Mouse (Mus musculus) MEL (cell line): ENCODE measurements around the gene Ttc21b. TPM values are rescaled to one million over a fixed set of nuclear protein-coding genes. Genes with fewer than 3 reads are reported as not detected.
"Not testable (repeated sequence)": the region's sequence is repeated elsewhere in the genome, so short reads cannot be mapped to it uniquely, and the experiment has no call there.

Experiments
- DNase-seq: peaks from one replicate; pipeline ENCODE4 v3.0.0; 2011; ENCODE audit warnings: low read depth, low spot score
- H3K27ac ChIP-seq: 2 replicates; pipeline ENCODE4 v1.5.1; 2012; ENCODE audit warnings: low read depth, mild to moderate bottlenecking, control low read depth, low read length, moderate library complexity; ENCODE audit not compliant: control insufficient read depth
- H3K27me3 ChIP-seq, 2 experiments: fragments of 150-350 bp in 1 of 2; sonication (generic) in 1 of 2; 2 replicates each; pipeline ENCODE4 v1.6.1; 2012; ENCODE audit warnings: low read length in 2 of 2, mild to moderate bottlenecking in 2 of 2, improper control_type of control experiment in 1 of 2, moderate library complexity in 1 of 2; ENCODE audit not compliant: insufficient read depth in 2 of 2, control insufficient read depth in 1 of 2
- H3K36me3 ChIP-seq, 2 experiments: 2 replicates each; pipeline ENCODE4 v1.6.1; 2012 to 2014; ENCODE audit warnings: low read length in 2 of 2, improper control_type of control experiment in 1 of 2, inconsistent platforms in 1 of 2, mild to moderate bottlenecking in 1 of 2; ENCODE audit not compliant: insufficient read depth in 2 of 2, control insufficient read depth in 1 of 2
- H3K4me1 ChIP-seq, 2 experiments: fragments of 150-350 bp in 1 of 2; sonication (generic) in 1 of 2; 2 replicates each; pipeline ENCODE4 v1.6.1; 2012; ENCODE audit warnings: low read length in 2 of 2, improper control_type of control experiment in 1 of 2, mild to moderate bottlenecking in 1 of 2; ENCODE audit not compliant: insufficient read depth in 2 of 2, control insufficient read depth in 1 of 2
- H3K4me3 ChIP-seq, 2 experiments: fragments of 150-350 bp in 1 of 2; sonication (generic) in 1 of 2; 2 replicates each; pipeline ENCODE4 v1.5.1; 2012; ENCODE audit warnings: low read depth in 2 of 2, low read length in 2 of 2, mild to moderate bottlenecking in 2 of 2, moderate library complexity in 2 of 2, control low read depth in 1 of 2, improper control_type of control experiment in 1 of 2; ENCODE audit not compliant: control insufficient read depth in 1 of 2, insufficient read depth in 1 of 2
- H3K79me2 ChIP-seq: 2 replicates; pipeline ENCODE4 v1.6.1; 2012; ENCODE audit warnings: mild to moderate bottlenecking, low read length, moderate library complexity; ENCODE audit not compliant: control insufficient read depth, poor library complexity, insufficient read depth
- H3K9ac ChIP-seq: 2 replicates; pipeline ENCODE4 v1.6.1; 2012; ENCODE audit warnings: low read depth, mild to moderate bottlenecking, control low read depth, low read length, moderate library complexity; ENCODE audit not compliant: control insufficient read depth, poor library complexity, severe bottlenecking
- H3K9me3 ChIP-seq: fragments of 150-350 bp; sonication (generic); replicated peaks from 2 replicates; pipeline ENCODE4 v1.6.1; 2012; ENCODE audit warnings: mild to moderate bottlenecking, low read length, improper control_type of control experiment, moderate library complexity; ENCODE audit not compliant: insufficient read depth
- E2F4 ChIP-seq: IDR thresholded peaks from 2 replicates; pipeline ENCODE4 v1.6.1; 2011; ENCODE audit warnings: low read depth, low read length, improper control_type of control experiment, borderline replicate concordance
- ETS1 ChIP-seq: IDR thresholded peaks from 2 replicates; pipeline ENCODE4 v1.6.1; 2012; ENCODE audit warnings: low read depth, mild to moderate bottlenecking, inconsistent platforms, low read length, improper control_type of control experiment, moderate library complexity
- GABPA ChIP-seq: IDR thresholded peaks from 2 replicates; pipeline ENCODE4 v1.6.1; 2012; ENCODE audit warnings: low read depth, mild to moderate bottlenecking, inconsistent platforms, low read length, improper control_type of control experiment, moderate library complexity
- MEF2A ChIP-seq: IDR thresholded peaks from 2 replicates; pipeline ENCODE4 v1.6.1; 2014; ENCODE audit warnings: low read depth, mild to moderate bottlenecking, inconsistent platforms, low read length, improper control_type of control experiment; ENCODE audit not compliant: poor library complexity, insufficient replicate concordance, severe bottlenecking; ENCODE audit errors: extremely low read depth
- MXI1 ChIP-seq: IDR thresholded peaks from 2 replicates; pipeline ENCODE4 v1.6.1; 2011; ENCODE audit warnings: mild to moderate bottlenecking, low read depth, low read length, improper control_type of control experiment
- MYB ChIP-seq: IDR thresholded peaks from 2 replicates; pipeline ENCODE4 v1.6.1; 2011; ENCODE audit warnings: mild to moderate bottlenecking, low read depth, low read length, improper control_type of control experiment
- MYC ChIP-seq: IDR thresholded peaks from 2 replicates; pipeline ENCODE4 v1.6.1; 2011; ENCODE audit warnings: low read depth, mild to moderate bottlenecking, low read length, improper control_type of control experiment, moderate library complexity
- NRF1 ChIP-seq: IDR thresholded peaks from 2 replicates; pipeline ENCODE4 v1.6.1; 2014; ENCODE audit warnings: low read depth, mild to moderate bottlenecking, inconsistent platforms, low read length, improper control_type of control experiment, moderate library complexity; ENCODE audit not compliant: poor library complexity, insufficient read depth, severe bottlenecking
- POLR2A ChIP-seq, 2 experiments: IDR thresholded peaks; 2 replicates each; pipeline ENCODE4 v1.6.1; 2011 to 2012; ENCODE audit warnings: low read length in 2 of 2, mild to moderate bottlenecking in 2 of 2, control low read depth in 1 of 2, improper control_type of control experiment in 1 of 2, low read depth in 1 of 2, moderate library complexity in 1 of 2; ENCODE audit not compliant: control insufficient read depth in 1 of 2, insufficient read depth in 1 of 2, poor library complexity in 1 of 2
- RCOR1 ChIP-seq: IDR thresholded peaks from 2 replicates; pipeline ENCODE4 v1.6.1; 2012; ENCODE audit warnings: low read depth, mild to moderate bottlenecking, inconsistent platforms, low read length, improper control_type of control experiment
- SIN3A ChIP-seq: IDR thresholded peaks from 2 replicates; pipeline ENCODE4 v1.6.1; 2012; ENCODE audit warnings: low read length, improper control_type of control experiment, inconsistent platforms
- TAL1 ChIP-seq: IDR thresholded peaks from 2 replicates; pipeline ENCODE4 v1.6.1; 2012; ENCODE audit warnings: mild to moderate bottlenecking, inconsistent platforms, low read length, moderate library complexity, mixed read lengths
- TBP ChIP-seq: IDR thresholded peaks from 2 replicates; pipeline ENCODE4 v1.8.0; 2011; ENCODE audit warnings: low read depth, low read length, improper control_type of control experiment
- polyA plus RNA-seq, 2 experiments: library from polyadenylated mRNA; stranded (reverse) in 1 of 2; unstranded in 1 of 2; fragments of >175 nt in 1 of 2; fragments of >200 nt in 1 of 2; gene quantifications; 2 replicates each; pipeline versions ENCODE4 v1.2.1 to v1.2.4; 2012; ENCODE audit warnings: low replicate concordance in 2 of 2, low read depth in 1 of 2; ENCODE audit not compliant: insufficient read length in 2 of 2, insufficient read depth in 1 of 2, missing spikeins in 1 of 2
- total RNA-seq: library from RNA; depleted of rRNA; stranded (reverse); fragments of 300-350 nt; gene quantifications from 2 replicates; pipeline ENCODE4 v1.2.3, GENCODE M21; 2012

The Ttc21b gene
- total and polyA plus RNA-seq, 3 experiments = not detected

- Histone ChIP-seq H3K27me3 (no peaks in the 10 kb centered on the region), H3K36me3 (no peaks in the 10 kb centered on the region), H3K9ac (no peak overlapping the region), H3K27ac (no peak overlapping the region), H3K9me3 (no peaks in the 10 kb centered on the region), H3K4me1 (no peaks in the 10 kb centered on the region), H3K79me2 (no peaks in the 10 kb centered on the region), H3K4me3 (no peak overlapping the region)
- DNase-seq = no peak
- TF ChIP-seq TAL1 (no peak), GABPA (no peak), E2F4 (no peak), POLR2A (IDR thresholded peaks at IDR 0.05; ENCODE audit: control insufficient read depth in 1 of 2, insufficient read depth in 1 of 2, low read depth in 1 of 2, low read length in 2 of 2, poor library complexity in 1 of 2) (no peak), RCOR1 (no peak)
These were observed 66.3 kb downstream of the Ttc21b start for GRCm38 (mm10) chr2:66190157-66190556.

- DNase-seq, H3K27ac ChIP-seq, H3K9me3 ChIP-seq, H3K36me3 ChIP-seq, H3K79me2 ChIP-seq, H3K4me1 ChIP-seq, H3K27me3 ChIP-seq, H3K4me3 ChIP-seq, H3K9ac ChIP-seq: not testable (repeated sequence)
These were observed 67.2 kb downstream of the Ttc21b start for GRCm38 (mm10) chr2:66189197-66189596.

GRCm38 (mm10) chr2:66187520-66187919 is 68.9 kb downstream of the Ttc21b start:
- no peak overlapping the region for H3K9ac ChIP-seq
- no peaks in the 10 kb centered on the region for H3K9me3 ChIP-seq
- H3K36me3 ChIP-seq = no peaks in the 10 kb centered on the region
- H3K79me2 ChIP-seq = no peaks in the 10 kb centered on the region
- no peak for DNase-seq
- no peaks in the 10 kb centered on the region for H3K27me3 ChIP-seq
- H3K4me3 ChIP-seq = no peak overlapping the region
- no peak for TF ChIP-seq GABPA
- TF ChIP-seq MYC = no peak
- no peak for TF ChIP-seq MYB
- no peak for TF ChIP-seq MXI1
- no peak for TF ChIP-seq SIN3A
- no peak for TF ChIP-seq MEF2A
- TF ChIP-seq ETS1 = no peak
- no peak for TF ChIP-seq NRF1
- TF ChIP-seq TBP = no peak
- no peak overlapping the region for H3K27ac ChIP-seq
- H3K4me1 ChIP-seq = no peaks in the 10 kb centered on the region
